Mouse (Mus musculus): ENCODE measurements at regions not wholly inside any gene's neighbourhood (a gene's known extent, or its start where the extent isn't known, plus 50 kb on each side); places are given as distances from the start of the nearest gene placed in this dataset.

- no peak for ATAC-seq (replicated peaks; ENCODE audit: low read depth, poor library complexity, severe bottlenecking)
Measured at GRCm38 (mm10) chr1:90268131-90268691, 64.4 kb downstream of the Ackr3 start.

- no peak for ATAC-seq (replicated peaks; ENCODE audit: low read depth, poor library complexity, severe bottlenecking)
Measured at GRCm38 (mm10) chr1:90268951-90269350, 65.2 kb downstream of the Ackr3 start.

GRCm38 (mm10) chr1:90269836-90270235 lies 66.1 kb downstream of the Ackr3 start:
- no peak for ATAC-seq (replicated peaks; ENCODE audit: low read depth, poor library complexity, severe bottlenecking)

- no peak for ATAC-seq (replicated peaks; ENCODE audit: low read depth, poor library complexity, severe bottlenecking)
Measured at GRCm38 (mm10) chr1:90271326-90271725, 67.5 kb downstream of the Ackr3 start.

- ATAC-seq (replicated peaks; ENCODE audit: low read depth, poor library complexity, severe bottlenecking) = no peak
Measured at GRCm38 (mm10) chr1:90272411-90272810, 68.6 kb downstream of the Ackr3 start.

- no peak for ATAC-seq (replicated peaks; ENCODE audit: low read depth, poor library complexity, severe bottlenecking)
Measured at GRCm38 (mm10) chr1:90272830-90273628, 69.2 kb downstream of the Ackr3 start.

GRCm38 (mm10) chr1:90273629-90273928 lies 69.8 kb downstream of the Ackr3 start:
- no peak for ATAC-seq (replicated peaks; ENCODE audit: low read depth, poor library complexity, severe bottlenecking)

GRCm38 (mm10) chr1:90274968-90275651 lies 71.3 kb downstream of the Ackr3 start:
- ATAC-seq (replicated peaks; ENCODE audit: low read depth, poor library complexity, severe bottlenecking) = no peak

GRCm38 (mm10) chr1:90275786-90276520 lies 72.2 kb downstream of the Ackr3 start:
- no peak for ATAC-seq (replicated peaks; ENCODE audit: low read depth, poor library complexity, severe bottlenecking)

GRCm38 (mm10) chr1:90277486-90278255 lies 73.9 kb downstream of the Ackr3 start:
- no peak for ATAC-seq (replicated peaks; ENCODE audit: low read depth, poor library complexity, severe bottlenecking)

GRCm38 (mm10) chr1:90279066-90279839 lies 75.5 kb downstream of the Ackr3 start:
- ATAC-seq (replicated peaks; ENCODE audit: low read depth, poor library complexity, severe bottlenecking) = no peak

GRCm38 (mm10) chr1:90280227-90280626 lies 76.4 kb downstream of the Ackr3 start:
- ATAC-seq (replicated peaks; ENCODE audit: low read depth, poor library complexity, severe bottlenecking) = no peak

- ATAC-seq (replicated peaks; ENCODE audit: low read depth, poor library complexity, severe bottlenecking) = no peak
Measured at GRCm38 (mm10) chr1:90281255-90281654, 77.5 kb downstream of the Ackr3 start.

- no peak for ATAC-seq (replicated peaks; ENCODE audit: low read depth, poor library complexity, severe bottlenecking)
Measured at GRCm38 (mm10) chr1:90281956-90282355, 78.2 kb downstream of the Ackr3 start.

- no peak for ATAC-seq (replicated peaks; ENCODE audit: low read depth, poor library complexity, severe bottlenecking)
Measured at GRCm38 (mm10) chr1:90282367-90282766, 78.6 kb downstream of the Ackr3 start.

- no peak for ATAC-seq (replicated peaks; ENCODE audit: low read depth, poor library complexity, severe bottlenecking)
Measured at GRCm38 (mm10) chr1:90283176-90283775, 79.5 kb downstream of the Ackr3 start.

- ATAC-seq (replicated peaks; ENCODE audit: low read depth, poor library complexity, severe bottlenecking) = no peak
Measured at GRCm38 (mm10) chr1:90283912-90284636, 80.3 kb downstream of the Ackr3 start.

- ATAC-seq (replicated peaks; ENCODE audit: low read depth, poor library complexity, severe bottlenecking) = no peak
Measured at GRCm38 (mm10) chr1:90285318-90285717, 81.5 kb downstream of the Ackr3 start.
